Mouse (Mus musculus): ENCODE measurements around the gene Vti1b. TPM values are rescaled to one million over a fixed set of nuclear protein-coding genes. Genes with fewer than 3 reads are reported as not detected.
A peak's percentile ranks its signal among the peaks of the same experiment; 100 is the strongest.

Vti1b gene
- polyA plus RNA-seq, 1 experiment, result 85.5 TPM

DNA sequence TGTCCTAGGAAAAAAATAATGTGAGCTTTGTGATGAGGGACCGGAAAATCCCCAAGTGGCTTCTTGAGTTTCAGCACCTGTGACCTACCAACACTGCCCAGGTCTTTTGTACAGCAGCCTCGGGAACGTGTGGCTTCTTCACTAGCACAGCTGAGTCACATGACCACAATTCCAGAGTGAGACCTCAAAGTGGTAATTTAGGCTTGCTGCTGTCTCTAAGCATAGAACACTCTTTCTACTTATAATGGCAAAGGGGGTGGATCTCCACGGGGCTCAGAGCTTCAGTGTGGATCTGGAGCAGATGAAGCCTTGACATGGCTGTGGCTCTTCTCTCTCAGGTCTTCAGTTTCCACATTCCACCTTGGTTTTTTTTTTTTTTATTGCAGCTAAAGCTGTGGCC, 37.4 kb downstream of the Vti1b start:
- H3ac ChIP-seq (ENCODE audit: control insufficient read depth, insufficient read length), result no peak overlapping the region
- no peaks in the 10 kb centered on the region for H3K36me3 ChIP-seq (ENCODE audit: control insufficient read depth, insufficient read depth)
- TF ChIP-seq SRF (IDR thresholded peaks at IDR 0.05; ENCODE audit: control insufficient read depth, insufficient read length, low read depth) (no peak), USF1 (IDR thresholded peaks at IDR 0.05; ENCODE audit: low read depth) (peak; percentile 69)
- no peaks in the 10 kb centered on the region for H3K79me2 ChIP-seq (ENCODE audit: control insufficient read depth, insufficient read depth)
- H3K4me3 ChIP-seq, result no peak overlapping the region
- peaks cover 24% of the 10 kb centered on the region for H3K27me3 ChIP-seq (ENCODE audit: control insufficient read depth, insufficient read depth, insufficient read length)
- H3K4me2 ChIP-seq (ENCODE audit: low read depth), result no peak overlapping the region

DNA sequence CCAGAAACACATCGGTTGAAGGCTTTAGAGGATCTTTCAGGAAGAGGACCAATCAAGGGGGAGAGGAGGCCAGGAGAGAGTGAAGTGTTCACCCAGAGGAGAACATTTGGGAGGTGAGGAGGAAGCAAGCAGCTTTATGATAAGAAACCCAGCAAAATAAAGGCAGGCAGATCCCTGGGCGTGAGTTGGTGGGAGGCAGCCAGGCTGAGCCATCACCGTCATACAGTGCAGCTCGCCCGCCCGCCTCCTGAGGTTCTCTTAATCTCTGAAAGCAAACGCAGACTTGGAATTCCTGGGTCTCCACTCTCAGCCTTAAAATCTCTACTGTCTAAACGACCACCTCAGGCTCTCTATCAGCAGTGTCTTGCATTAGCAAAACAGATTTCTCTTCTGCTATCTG, 37.8 kb downstream of the Vti1b start:
- no peak overlapping the region for H3K4me3 ChIP-seq
- H3K27me3 ChIP-seq (ENCODE audit: control insufficient read depth, insufficient read depth, insufficient read length), result peaks cover 24% of the 10 kb centered on the region
- no peak for TF ChIP-seq TCF12 (IDR thresholded peaks at IDR 0.05; ENCODE audit: insufficient read depth, poor library complexity, severe bottlenecking)
- no peak overlapping the region for H3K4me2 ChIP-seq (ENCODE audit: low read depth)
- no peaks in the 10 kb centered on the region for H3K36me3 ChIP-seq (ENCODE audit: control insufficient read depth, insufficient read depth)
- H3K79me2 ChIP-seq (ENCODE audit: control insufficient read depth, insufficient read depth), result no peaks in the 10 kb centered on the region
- H3ac ChIP-seq (ENCODE audit: control insufficient read depth, insufficient read length), result no peak overlapping the region

DNA sequence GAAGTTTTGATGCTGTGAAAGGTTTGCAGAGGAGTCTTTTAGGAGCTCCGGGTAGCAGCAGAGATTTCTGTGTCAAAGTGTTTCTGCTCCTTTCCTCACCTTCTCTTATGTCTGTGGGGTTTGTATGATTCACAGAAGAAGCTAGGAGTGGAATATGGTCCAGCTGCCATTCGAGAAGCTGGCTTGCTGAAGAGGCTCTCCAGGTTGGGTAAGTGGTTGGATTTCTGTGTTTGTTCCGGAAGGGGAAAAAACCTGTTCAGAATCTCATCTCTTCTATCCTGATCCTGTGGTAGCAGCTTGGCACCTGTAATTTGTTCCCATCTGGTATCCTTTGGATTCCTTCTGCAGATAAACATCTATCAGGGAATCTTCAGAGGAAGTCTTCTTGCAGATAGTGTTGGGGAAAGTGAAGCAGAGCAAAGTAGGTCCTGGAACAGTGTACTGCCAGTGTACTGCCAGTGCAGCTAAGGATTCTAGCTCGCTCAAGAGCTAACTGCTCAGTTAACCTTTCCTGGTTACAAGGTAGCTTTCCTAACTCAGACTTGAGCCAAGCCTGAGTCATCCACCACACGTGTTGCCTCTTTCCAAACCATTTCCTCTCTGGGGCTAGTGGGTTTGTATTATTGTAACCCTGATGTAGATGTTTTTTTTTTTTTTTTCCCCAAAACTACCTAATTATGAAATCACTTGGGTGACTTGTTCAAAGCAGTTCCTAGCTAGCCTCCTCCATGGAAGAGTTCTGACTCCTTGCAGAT, 40.6 kb downstream of the Vti1b start:
- Histone ChIP-seq H3ac (ENCODE audit: control insufficient read depth, insufficient read length) (no peak overlapping the region), H3K79me2 (ENCODE audit: control insufficient read depth, insufficient read depth) (no peaks in the 10 kb centered on the region), H3K4me2 (ENCODE audit: low read depth) (no peak overlapping the region), H3K36me3 (ENCODE audit: control insufficient read depth, insufficient read depth) (no peaks in the 10 kb centered on the region), H3K4me3 (no peak overlapping the region), H3K27me3 (ENCODE audit: control insufficient read depth, insufficient read depth, insufficient read length) (peaks cover 24% of the 10 kb centered on the region)
- TF ChIP-seq MAX (IDR thresholded peaks at IDR 0.05; ENCODE audit: low read depth) (no peak), SRF (IDR thresholded peaks at IDR 0.05; ENCODE audit: control insufficient read depth, insufficient read length, low read depth) (no peak), TCF12 (IDR thresholded peaks at IDR 0.05; ENCODE audit: insufficient read depth, poor library complexity, severe bottlenecking) (no peak), TCF3 (IDR thresholded peaks at IDR 0.05; ENCODE audit: insufficient read length, low read depth) (no peak), POLR2AphosphoS2 (IDR thresholded peaks at IDR 0.05; ENCODE audit: insufficient read length, low read depth) (no peak), POLR2A (IDR thresholded peaks at IDR 0.05; ENCODE audit: insufficient read length, low read depth) (no peak), MYOD1 (IDR thresholded peaks at IDR 0.05; ENCODE audit: control insufficient read depth in 1 of 3, insufficient read length in 2 of 3, low read depth in 2 of 3) (no peak), REST (IDR thresholded peaks at IDR 0.05; ENCODE audit: insufficient read depth, insufficient read length) (no peak), USF1 (IDR thresholded peaks at IDR 0.05; ENCODE audit: low read depth) (no peak), CEBPB (IDR thresholded peaks at IDR 0.05; ENCODE audit: insufficient read depth, poor library complexity, severe bottlenecking) (no peak), E2F4 (IDR thresholded peaks at IDR 0.05; ENCODE audit: insufficient read depth) (no peak), MYOG (IDR thresholded peaks at IDR 0.05; ENCODE audit: control insufficient read depth in 1 of 3, insufficient read depth in 1 of 3, insufficient read length in 2 of 3, low read depth in 2 of 3) (no peak)

DNA sequence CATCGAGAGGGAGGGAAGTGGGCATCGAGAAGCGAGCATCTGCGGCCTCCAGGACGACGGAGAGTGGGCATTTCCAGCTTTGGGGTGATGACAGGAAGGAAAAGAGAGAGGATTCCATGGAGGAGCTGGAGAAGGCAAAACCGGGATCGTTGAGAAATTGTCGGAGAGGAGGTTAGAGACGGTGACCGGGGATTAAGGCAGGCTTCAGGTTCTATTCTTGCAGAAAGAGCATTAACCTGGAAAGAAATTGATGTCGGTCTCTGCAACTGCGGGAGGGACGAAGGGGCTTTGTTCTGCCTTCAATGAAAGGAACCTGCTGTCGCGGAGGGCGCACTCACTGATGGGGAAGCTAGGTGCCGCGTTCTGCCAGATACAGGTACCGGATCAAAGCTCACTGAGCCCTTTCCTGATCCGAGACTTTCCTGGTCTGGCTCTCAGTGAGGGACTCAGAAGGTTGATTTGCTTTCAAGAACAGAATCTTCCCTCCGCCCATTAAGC, 41.2 kb downstream of the Vti1b start:
- TF ChIP-seq MYOG (IDR thresholded peaks at IDR 0.05; ENCODE audit: control insufficient read depth in 1 of 3, insufficient read depth in 1 of 3, insufficient read length in 2 of 3, low read depth in 2 of 3) (no peak), CEBPB (IDR thresholded peaks at IDR 0.05; ENCODE audit: insufficient read depth, poor library complexity, severe bottlenecking) (no peak), REST (IDR thresholded peaks at IDR 0.05; ENCODE audit: insufficient read depth, insufficient read length) (no peak), POLR2A (IDR thresholded peaks at IDR 0.05; ENCODE audit: insufficient read length, low read depth) (no peak), SRF (IDR thresholded peaks at IDR 0.05; ENCODE audit: control insufficient read depth, insufficient read length, low read depth) (no peak), POLR2AphosphoS2 (IDR thresholded peaks at IDR 0.05; ENCODE audit: insufficient read length, low read depth) (no peak), MAX (IDR thresholded peaks at IDR 0.05; ENCODE audit: low read depth) (no peak), MYOD1 (IDR thresholded peaks at IDR 0.05; ENCODE audit: control insufficient read depth in 1 of 3, insufficient read length in 2 of 3, low read depth in 2 of 3) (no peak), TCF12 (IDR thresholded peaks at IDR 0.05; ENCODE audit: insufficient read depth, poor library complexity, severe bottlenecking) (no peak), USF1 (IDR thresholded peaks at IDR 0.05; ENCODE audit: low read depth) (no peak), E2F4 (IDR thresholded peaks at IDR 0.05; ENCODE audit: insufficient read depth) (no peak)
- Histone ChIP-seq H3K4me2 (ENCODE audit: low read depth) (peak overlapping the region; percentile 70), H3K27me3 (ENCODE audit: control insufficient read depth, insufficient read depth, insufficient read length) (peaks cover 24% of the 10 kb centered on the region), H3K36me3 (ENCODE audit: control insufficient read depth, insufficient read depth) (no peaks in the 10 kb centered on the region), H3K79me2 (ENCODE audit: control insufficient read depth, insufficient read depth) (no peaks in the 10 kb centered on the region), H3ac (ENCODE audit: control insufficient read depth, insufficient read length) (no peak overlapping the region), H3K4me3 (no peak overlapping the region)

DNA sequence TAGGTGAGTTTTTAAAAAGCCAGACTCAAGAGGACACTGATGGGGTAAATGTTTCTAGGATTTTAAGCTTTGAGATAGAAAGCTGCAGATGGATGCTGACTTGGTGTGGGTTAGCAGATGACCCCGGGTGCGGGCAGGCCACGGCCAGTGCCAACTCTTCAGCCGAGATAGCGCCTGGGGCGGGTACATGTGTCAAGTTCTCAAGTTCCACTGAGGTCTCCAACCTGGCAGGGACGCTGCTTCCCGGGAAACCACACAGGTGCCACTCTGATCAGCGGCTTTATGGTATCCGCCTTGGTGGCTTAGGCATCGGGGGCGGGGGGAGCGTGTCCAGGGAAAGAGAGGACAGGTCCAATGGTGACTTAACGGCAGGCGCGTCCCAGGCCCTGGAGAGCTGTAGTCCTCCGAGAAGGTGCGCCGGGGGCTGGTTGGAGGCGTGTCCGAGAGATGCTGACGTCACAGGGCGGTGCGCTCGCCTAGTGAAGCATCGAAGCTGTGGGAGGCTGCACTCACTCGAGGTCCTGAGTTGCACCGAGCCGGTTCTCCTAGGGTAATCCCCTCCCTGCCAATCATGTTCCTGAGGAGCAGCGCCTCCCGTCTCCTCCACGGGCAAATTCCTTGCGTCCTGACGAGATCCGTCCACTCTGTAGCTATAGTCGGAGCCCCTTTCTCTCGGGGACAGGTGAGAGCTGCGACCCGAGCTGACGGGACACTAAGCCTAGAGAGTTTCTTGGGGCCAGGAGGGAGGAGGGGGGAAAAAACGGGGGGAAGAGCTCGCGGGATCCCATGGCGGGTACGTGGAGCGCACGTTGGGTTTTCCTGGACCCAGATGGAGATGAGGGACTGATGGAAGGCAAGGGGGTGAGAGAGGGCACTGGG, 41.9 kb downstream of the Vti1b start, which contains the start of gene Arg2:
Gene Arg2 (plus strand): TSS at position 479 of the 879 bp plus-strand sequence.
- TF ChIP-seq E2F4 (IDR thresholded peaks at IDR 0.05; ENCODE audit: insufficient read depth), result no peak
- TF ChIP-seq CEBPB (IDR thresholded peaks at IDR 0.05; ENCODE audit: insufficient read depth, poor library complexity, severe bottlenecking), result no peak
- no peak for TF ChIP-seq POLR2A (IDR thresholded peaks at IDR 0.05; ENCODE audit: insufficient read length, low read depth)
- no peak for TF ChIP-seq MYOG (IDR thresholded peaks at IDR 0.05; ENCODE audit: control insufficient read depth in 1 of 3, insufficient read depth in 1 of 3, insufficient read length in 2 of 3, low read depth in 2 of 3)
- no peak for TF ChIP-seq TCF3 (IDR thresholded peaks at IDR 0.05; ENCODE audit: insufficient read length, low read depth)
- TF ChIP-seq POLR2AphosphoS2 (IDR thresholded peaks at IDR 0.05; ENCODE audit: insufficient read length, low read depth), result no peak
- TF ChIP-seq MAX (IDR thresholded peaks at IDR 0.05; ENCODE audit: low read depth), result no peak
- TF ChIP-seq TCF12 (IDR thresholded peaks at IDR 0.05; ENCODE audit: insufficient read depth, poor library complexity, severe bottlenecking), result no peak
- no peak for TF ChIP-seq SRF (IDR thresholded peaks at IDR 0.05; ENCODE audit: control insufficient read depth, insufficient read length, low read depth)
- H3K36me3 ChIP-seq (ENCODE audit: control insufficient read depth, insufficient read depth), result no peaks in the 10 kb centered on the region
- H3ac ChIP-seq (ENCODE audit: control insufficient read depth, insufficient read length), result no peak within 1 kb of the TSS
- peaks cover 24% of the 10 kb centered on the region for H3K27me3 ChIP-seq (ENCODE audit: control insufficient read depth, insufficient read depth, insufficient read length)
- no peaks in the 10 kb centered on the region for H3K79me2 ChIP-seq (ENCODE audit: control insufficient read depth, insufficient read depth)
- H3K4me2 ChIP-seq (ENCODE audit: low read depth), result peak within 1 kb of the TSS; percentile 70
- H3K4me3 ChIP-seq, result no peak within 1 kb of the TSS
